Mouse (Mus musculus): ENCODE measurements at regions not wholly inside any gene's neighbourhood (a gene's known extent, or its start where the extent isn't known, plus 50 kb on each side); places are given as distances from the start of the nearest gene placed in this dataset.

DNA sequence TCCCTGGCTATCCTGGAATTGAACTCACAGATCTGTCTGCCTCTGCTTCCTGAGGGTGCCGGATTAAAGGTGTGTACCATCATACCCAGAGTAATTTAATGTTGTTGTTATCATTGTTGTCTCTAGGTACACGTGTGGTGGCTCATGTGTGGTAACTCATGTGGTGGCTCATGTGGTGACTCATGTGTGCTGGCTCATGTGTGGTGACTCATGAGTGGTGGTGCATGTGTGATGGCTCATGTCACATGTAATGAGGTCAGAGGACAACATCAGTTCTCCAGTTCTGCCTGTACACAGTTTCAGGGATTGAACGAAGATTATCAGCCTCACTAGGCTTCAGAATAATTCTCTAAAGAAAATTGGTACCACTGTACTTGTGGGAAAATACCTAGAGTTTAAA lies 80.2 kb downstream of the Zfp36l2 start:
- DNase-seq: no peak

DNA sequence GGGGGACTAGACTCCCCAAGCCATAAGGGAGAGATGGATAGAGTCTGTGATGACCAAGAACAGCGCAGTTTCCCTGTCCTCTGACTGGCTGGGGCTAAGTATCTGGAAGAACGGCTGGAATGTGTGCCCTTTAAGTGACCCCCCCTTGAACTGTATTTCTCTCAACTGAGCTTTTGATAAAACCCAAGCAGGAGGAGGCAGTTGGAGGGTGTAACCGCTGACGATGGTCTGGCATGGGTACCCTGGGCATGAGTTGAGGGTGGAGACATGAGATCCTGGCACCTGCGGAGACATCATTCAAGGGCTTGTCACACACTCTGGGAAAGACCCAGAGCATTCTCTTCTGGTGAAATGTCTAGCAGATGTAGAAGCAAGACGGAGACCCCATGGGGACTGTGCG lies 83.5 kb downstream of the Zfp36l2 start:
- DNase-seq: no peak

DNA sequence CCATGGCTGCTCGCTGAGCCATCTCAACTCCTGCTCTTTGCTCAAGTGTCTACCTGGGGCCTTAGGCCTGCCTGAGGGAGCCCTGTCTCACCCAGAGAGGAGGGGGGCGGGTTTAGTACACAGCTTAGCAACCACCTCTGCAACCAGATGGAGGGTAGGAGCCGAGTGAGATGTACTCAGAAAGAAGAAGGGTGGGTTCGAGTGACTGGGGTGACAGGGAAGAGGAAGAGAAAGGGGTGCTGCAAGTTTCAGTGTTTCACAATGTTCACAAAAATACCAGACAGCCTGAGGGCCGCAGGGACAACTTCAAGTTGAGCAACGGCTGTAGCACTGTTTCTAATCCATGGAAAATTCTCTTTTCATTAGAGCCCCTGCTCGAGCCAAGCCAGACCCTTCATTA lies 84.4 kb downstream of the Zfp36l2 start:
- DNase-seq: no peak

DNA sequence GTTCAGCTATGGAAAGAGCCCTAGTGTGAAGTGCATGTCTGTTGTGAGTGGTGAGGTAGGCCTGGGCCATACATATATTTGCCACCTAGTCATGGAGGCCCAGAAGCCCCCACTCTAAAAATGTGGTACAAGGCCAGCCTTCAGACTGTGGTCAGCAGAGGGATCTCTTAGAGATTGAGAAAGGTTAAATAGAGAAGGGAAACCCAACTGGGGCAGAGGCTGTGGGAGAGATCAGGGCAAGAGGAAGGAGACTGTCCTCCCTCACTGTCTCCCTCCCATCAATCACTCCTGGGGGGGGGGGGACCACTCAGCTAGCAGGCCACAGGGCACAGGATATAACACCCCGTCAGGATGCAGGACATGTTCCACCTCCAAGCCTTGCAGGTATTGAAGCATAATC lies 86.1 kb downstream of the Zfp36l2 start:
- DNase-seq: no peak

DNA sequence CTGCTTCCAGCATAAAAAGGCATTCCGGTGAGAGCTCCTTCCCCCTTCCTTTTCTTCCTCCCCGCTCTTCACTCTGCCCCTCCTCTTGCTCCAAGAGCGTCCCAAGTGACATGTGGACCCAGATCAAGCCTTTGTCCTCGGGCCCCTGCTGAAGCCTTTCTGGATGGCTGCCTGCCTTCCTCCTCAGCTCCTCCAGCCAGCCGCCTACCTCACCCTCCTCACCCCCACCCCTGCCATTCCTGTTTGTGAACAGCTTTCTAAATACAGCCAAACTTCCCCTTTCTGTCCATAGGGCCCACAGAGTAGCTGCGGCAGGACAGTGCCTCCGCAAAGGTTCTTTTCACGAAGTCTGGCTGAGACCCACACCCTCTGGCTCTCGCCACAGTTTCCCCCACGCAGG lies 87.2 kb downstream of the Zfp36l2 start:
- no peak for DNase-seq

DNA sequence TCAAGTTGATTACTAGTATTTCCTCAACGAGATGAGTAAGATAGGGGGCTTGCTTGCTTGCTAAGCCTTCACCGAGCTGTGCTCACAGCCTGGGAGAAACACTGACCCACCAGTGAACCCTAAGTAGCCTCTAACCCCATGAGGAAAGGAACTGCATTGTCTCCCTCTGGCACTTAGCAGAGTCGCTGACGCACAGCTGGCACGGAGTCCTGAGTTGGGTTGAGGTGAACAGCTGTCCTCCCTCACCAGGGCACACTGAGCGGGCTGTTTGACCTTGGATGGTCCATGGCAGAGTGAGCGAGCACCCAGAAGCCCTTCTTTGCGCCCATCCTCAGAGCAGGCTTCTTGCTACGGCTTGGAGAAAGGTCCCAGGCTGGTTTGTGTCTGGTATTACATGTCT lies 88.0 kb downstream of the Zfp36l2 start:
- DNase-seq: no peak

DNA sequence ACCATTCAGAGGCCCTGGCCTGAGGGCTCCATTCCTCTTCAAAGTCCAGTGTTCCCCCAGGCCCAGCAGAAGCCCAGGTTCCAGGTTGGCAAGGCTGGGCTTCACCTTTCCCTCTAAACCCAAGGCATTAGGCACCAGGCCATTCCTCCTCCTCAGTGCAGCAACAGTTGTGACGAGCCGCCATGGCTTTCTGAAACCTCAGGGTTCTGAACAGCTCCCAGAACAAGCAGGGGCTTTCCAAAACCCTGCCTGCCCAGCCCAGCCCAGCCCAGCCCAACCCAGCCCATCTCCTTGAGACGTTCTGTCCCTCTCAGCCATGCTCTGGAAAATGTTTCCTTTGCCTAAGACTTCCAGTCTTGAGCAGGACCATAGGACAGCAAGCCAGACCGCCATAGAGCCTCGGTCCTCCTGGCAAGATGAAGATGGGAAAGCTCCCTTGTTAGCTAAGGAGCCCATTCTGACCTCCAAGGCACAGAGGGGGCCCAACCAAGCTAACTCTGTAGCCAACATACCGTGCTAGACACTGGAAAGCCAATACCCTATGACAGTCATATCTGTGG lies 89.8 kb downstream of the Zfp36l2 start:
- no peak for DNase-seq

DNA sequence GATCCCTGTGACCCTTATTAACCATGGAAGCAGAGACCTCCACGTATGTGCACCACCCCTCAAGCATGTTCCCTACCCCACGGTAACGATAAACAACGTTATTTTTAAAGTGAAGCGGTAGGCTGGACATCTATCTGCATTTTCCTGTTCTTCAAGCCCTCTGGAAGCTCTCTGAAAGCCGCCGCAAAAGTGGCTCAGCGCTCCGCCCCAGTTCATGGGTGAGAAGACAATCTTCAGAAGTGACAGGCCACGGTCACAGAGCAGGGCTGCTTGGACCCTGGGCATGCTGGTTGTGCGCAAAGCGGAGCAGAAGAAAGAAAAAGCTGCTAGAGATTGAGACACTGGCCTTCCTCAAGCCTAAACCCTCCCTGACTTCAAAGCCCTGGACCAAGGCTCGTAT lies 90.5 kb downstream of the Zfp36l2 start:
- no peak for DNase-seq

DNA sequence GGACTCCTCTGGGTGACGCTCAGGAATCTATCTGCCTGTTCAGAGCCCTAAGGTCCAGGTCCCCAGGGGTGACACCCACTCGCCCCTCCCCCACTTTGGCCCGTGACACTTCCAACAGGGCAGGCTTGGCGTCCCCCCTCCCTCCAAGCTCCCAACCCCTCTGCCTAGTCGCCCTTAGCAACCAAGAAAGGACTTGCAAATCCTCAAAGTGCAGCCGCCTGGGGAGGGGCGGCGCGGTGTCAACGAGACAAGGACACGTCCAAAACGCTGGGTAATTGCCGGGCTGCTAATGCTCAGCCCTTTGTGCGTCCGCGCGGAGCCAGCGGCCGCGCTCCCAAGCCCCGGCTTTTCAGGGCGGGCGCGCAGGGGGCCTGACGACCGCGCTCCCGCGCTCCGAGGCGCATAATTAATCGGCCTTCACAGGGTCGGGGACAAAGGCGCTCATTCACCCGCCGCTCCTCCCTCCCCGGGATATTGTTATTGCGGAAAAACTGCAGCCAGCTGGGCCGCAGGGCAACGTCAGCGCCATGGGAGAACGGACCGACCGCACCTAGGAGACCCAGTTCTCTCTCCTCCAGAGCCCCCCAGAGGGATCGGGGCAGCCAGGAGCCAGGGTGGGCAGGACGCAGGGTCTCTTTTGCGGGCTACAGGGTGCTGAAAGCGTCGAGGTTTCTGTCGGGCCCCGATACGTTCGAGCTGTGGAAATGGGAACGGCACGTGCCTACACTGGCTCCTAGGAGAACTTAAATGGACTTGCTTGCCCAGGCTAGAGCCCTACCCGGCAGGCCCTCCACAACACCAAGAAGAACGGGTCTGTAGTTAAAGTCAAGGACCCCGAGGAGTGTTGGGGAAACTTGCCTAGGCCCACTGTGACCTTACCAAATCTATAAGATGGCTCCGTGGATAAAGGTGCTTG lies 91.1 kb downstream of the Zfp36l2 start:
- DNase-seq: peak; percentile 40

DNA sequence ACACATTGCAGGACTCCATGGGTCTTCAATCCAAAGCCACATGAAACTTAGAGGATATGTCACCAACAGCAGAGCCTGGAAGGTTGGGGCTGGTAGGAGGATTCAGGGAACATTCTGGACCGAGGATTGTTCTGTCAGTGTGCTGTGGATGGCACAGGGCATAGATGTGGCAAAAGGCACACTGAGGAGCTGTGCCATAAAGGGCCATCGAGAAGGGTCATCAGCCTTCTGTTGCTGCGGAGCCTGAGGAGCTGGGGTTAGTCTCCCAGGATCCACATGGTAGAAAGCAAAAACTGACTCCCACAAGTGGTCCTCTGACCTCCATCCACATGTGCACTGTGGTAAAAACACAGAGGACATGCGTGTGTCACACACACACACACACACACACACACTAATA lies 91.9 kb downstream of the Zfp36l2 start:
- no peak for DNase-seq

DNA sequence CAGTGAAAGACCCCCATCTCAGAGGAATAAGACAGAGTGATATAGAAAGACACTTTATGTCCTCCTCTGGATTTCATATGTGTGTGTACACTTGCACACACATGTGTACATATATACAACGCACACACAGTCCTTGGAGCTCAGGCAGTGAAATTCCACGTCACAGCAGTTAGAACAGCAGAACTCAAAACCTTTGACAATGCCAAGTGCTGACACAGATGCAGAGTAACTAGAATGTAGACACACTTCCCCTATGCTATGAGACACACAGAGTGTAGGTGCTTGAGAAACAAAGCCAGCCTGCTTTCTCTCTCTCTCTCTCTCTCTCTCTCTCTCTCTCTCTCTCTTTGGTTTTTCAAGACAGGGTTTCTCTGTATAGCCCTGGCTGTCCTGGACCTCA lies 92.7 kb downstream of the Zfp36l2 start:
- no peak for DNase-seq

DNA sequence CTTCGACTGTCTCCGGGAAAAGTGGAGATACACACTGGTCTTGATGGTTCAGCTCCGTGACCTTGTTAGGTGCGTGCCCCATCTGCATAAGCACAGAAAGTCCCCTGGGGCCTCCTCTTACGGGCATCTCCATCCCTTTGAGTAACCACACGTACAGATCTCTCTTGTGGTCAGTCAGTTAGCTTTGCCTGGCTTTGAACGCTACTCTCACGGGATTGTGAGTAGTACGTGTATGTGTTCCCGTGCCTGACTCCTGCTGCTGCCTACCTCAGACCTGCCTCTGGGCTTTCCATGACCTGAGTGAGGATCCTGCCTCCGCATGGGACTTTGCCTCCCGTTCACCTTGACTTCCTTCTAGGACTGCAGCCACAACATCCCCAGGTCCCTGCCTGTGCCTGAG lies 101.4 kb downstream of the Zfp36l2 start:
- no peak for DNase-seq

DNA sequence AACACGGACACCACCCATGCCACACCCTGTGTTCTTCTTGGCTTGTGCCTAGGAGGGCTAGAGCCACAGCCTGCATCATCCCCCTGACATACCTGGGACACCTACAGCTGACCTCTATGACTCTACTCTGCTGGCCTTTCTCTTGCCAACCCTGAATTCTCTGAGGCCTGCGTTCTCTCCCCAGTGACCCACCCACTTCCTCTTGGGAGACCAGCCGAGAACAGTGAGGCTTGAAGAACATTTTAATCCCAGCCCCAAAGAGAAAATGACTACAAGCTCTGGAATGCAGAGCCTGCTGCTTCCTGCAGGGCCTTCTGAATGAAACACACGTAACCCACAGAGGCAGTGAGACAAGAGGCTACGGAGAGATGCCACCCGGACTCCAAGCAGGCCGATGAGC lies 102.0 kb downstream of the Zfp36l2 start:
- no peak for DNase-seq

DNA sequence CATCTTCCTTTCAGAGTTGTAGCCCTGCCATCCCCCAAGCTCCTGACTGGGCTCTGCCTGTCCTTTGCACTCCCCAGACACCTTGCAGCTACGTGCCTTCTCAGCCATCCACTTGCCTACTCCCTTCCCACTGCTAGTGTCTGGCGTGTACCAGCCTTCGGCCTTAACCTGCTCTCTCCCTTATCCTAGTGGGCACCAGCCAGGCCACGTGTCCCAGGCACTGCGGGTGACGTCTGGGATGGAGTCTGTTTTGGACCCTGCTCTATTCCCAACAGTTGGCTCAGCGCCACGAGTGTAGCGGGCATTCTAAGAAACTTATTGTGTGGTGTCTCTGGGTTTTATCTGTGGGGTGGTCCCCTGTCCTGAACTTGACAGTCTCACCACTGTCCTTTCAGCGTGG lies 102.5 kb downstream of the Zfp36l2 start:
- no peak for DNase-seq

DNA sequence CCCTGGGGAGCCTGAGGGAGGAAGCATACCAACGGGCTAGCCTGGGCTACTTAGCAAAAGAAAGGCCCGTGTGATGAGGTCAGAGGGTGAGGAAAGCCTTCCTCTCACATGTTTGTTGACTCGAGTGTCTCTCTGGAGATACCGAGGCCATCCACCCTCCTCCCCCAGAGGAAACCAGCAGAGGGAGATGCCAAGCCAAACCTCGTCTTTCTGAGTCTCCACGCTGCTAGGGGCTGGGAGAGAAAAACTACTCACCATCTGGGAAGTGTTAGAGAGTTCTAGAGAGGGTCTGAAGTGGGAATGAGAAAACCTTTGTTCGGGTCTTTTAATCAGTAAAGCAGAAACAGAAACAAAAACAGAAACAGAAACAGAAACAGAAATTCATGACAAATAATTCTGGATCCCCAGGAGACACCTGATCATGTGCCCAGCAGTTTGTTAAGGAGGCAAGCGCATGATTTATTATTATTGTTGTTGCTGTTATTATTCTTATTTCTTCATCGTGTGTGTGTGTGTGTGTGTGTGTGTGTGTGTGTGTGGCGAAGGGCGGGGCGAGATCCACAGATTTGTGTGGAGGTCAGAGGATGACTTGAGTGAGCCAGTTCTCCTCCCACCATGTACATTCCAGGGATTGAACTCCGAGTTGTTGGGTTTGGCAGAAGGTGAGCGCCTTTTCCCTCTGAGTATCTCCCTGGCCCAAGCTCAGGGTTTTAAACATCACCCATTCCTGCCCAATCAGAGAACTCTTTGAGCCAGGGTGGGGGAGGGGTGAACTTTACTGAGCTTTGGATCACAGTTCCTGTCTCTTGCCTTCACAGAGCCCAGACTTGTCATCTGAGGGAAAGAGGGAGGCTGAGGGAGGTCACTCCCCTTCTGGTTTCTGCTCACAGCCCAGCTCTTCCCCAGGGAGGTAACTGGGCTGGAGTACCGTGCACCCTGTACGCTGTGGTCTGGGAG lies 104.2 kb downstream of the Zfp36l2 start:
- no peak for DNase-seq

DNA sequence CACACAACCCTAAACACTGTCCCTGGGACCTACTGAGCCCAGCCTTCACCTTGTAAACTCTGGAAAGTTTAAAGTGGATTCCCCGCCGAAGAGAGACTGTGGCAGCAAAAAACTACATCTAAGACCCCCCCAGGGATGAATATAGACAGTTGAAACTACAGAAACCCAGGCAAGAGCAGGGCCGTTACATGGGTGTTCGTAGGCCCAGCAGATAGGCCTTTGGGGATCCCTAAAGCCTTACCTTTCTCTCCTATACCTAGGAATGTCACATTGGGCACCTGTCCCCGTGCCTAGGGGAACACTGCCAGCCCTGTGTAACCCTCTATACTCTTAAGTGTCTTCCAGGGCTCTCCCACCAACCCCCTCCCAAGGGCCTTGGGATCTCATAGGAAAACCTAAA lies 105.2 kb downstream of the Zfp36l2 start:
- no peak for DNase-seq

DNA sequence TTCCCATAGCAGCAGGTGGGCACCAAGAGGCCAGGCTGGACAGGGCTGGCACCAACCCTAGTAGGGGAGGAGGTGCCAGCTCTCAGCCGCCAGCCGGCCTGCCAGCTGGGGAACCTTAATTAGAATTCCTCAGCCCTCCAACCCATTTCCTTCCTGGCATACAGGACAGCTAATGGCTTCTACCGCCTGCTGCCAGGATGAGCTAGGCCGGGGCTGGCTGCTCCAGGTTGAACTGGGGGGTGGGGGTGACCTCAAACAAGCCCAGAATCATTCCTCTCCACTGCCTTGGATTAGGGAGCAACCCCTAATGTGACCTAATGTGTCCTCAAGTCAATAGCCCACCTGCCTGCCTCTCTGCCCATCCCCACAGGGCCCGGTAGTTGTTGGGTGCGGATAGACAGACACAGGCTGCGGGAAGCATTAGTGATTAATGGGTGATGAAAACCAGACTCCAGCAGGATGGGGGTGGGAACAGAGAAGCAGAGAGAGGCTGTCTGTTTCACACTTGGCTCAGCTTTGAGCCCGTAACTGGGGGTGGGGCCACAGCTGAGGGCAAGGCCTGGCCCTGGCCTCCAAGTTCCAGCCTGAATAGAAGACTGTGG lies 105.9 kb downstream of the Zfp36l2 start:
- DNase-seq: peak; percentile 40

DNA sequence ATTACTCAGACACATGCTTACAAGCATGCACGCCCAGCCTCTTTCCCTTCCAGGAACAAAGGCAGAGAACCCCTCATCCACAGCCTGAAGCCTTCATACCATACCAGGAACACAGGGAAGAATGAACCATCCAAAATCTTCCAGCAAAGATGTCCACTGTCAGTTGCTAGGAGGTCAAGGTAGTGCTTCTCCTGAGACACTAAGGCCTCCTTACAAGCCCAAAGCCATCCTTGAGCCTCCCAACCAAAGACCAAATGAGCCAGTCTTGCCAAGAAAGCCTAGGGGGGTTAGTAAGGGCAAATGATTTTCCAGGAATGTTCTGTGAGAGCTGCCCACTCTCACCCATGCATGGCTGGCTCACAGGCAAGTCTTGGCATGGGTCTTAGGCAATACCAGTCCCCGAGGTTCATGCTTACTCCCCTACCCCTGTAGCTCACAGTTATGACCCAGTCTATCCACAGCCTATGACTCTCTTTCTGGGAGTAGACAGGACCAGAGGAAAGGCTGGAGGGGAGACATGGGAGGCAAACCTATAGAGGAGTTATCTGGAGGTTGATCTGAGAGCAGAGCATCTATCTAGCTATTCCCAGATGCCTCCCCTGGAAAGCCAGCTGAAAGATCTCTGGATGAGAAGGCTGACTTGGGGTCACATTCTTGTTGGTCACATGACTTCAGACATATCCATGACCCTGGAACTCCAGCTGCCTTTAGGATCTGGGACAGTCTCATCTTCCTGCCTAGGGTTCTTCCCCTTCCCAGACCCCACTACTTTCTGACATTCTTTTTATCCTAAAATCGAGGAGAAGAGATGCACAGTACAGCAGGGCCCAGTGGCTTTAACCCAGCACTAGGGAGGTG lies 112.4 kb downstream of the Zfp36l2 start:
- no peak for DNase-seq

DNA sequence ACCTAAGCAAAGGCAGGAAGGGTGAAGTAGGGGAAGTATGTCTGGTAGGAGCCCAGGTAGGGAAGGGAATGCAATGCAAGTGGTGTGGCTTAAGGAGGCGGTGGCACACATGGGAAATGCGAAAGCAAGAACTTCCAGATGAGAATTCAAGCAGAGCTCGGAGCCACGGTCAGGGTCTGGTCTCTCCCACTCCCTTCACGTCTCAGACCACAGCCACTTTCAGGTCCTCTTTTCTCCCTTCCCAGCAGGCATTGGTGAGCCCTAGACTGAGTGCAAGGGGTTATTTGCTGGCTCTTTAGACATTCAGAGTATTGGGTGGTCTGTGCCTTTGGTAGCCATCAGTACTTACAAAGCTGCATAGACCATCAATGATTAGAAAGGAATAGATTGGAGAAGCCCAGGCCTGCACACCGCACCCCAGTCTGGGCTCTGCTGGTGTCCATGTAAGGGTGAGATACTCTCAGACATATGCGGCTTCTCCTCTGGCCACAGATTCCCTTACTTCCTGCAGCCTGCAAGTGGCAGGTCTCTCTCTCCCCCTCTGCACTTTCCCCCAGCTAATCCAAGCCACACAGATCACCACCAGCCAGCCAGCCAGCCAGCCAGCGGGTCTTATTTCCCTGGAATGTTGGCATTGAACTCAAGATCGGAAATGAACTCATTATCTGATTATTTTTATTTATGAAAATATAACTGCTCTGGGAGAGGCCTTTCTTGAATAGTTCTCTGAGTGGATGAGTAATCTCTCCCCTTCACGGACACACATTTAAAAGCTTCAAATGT lies 113.6 kb downstream of the Zfp36l2 start:
- DNase-seq: no peak

DNA sequence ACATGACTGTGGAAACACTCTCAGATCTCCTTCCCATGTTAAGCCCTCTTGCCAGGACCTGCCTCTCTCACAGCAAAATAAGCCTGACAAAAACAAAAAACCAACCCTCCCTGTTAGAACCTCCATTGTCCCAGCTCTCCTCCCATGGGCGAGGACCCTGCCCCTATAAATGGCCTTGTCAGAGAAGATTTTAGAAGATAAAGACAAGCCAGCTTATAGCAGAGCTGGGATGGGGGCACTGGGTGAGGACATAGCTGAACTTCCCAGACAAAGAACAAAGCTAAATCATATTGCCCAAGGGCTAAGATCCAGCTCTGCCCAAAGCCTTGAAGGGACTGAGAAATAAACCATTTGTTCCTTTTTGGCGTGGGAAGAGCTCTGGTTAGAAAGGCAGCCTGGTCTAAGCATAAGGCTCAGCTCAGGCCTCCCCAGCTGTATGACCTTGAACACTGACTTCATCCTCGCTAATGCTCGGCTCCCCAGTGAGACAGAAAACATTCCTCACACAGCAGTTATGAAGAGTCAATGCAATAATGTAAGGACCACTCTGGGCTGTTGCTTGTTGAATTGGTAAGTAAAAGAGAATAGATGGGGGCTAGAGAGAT lies 115.2 kb downstream of the Zfp36l2 start:
- no peak for DNase-seq

DNA sequence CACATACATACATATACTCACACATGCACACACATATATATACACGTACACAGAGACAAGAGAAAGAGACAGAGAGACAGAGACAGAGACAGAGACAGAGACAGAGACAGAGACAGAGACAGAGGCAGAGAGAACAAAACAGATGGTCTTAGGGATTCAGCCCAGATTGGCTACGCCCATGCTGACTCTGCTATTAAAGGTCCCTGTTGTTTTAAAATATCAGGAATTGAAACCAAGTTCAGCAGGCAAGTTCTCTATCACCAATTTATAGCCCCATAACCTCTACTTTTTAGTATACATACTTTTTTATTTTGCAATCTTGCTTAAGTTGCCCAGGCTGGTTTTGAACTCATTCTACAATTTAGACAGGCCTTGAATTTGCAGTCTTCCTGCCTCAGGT lies 115.9 kb downstream of the Zfp36l2 start:
- no peak for DNase-seq

Measured in cerebellum, adult 9-10 months (tissue).